Mouse (Mus musculus) kidney, postnatal 25 days (tissue): ENCODE measurements at regions not wholly inside any gene's neighbourhood (a gene's known extent, or its start where the extent isn't known, plus 50 kb on each side); places are given as distances from the start of the nearest gene placed in this dataset.

ENCODE experiments used
- DNase-seq, 2 experiments: peaks; one replicate each; pipeline ENCODE4 v3.0.0; 2021; ENCODE audit warnings: mixed read lengths in 2 of 2

DNA sequence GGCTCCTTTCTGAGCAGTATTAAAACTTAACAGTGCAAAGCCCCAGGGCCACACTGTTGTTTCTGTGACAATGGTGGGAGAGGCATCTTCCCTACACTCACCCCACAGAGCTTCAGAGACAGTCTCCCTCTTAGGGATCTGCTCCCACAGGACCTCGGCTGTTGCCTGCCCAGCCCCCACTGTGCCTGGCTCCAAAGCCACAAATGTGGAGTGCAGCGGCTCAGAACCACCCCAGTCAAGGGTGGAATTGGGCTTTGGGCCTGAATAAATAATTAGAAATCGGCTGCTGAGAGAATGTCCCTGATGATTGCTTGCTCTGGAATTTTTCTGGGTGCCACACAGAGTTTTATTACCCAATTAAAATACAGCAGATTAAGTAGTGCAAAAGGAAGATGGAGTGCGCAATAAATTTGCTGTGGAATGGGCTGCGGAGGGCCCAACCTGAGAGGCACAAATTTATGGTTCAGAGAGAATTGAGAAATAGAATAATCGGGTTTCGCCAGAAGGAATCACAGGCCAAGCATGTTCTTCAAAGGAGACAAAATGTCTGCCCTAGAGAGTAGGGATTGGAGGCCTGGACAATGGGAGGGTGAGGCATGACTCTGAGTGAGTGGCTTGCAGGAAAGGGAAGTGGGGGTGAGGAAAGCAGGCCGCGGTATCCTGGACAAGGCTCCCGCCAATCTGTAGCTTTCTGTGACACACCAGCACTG, 56.4 kb downstream of the Cd24a start:
- peak; percentile 78 to 89 for DNase-seq

DNA sequence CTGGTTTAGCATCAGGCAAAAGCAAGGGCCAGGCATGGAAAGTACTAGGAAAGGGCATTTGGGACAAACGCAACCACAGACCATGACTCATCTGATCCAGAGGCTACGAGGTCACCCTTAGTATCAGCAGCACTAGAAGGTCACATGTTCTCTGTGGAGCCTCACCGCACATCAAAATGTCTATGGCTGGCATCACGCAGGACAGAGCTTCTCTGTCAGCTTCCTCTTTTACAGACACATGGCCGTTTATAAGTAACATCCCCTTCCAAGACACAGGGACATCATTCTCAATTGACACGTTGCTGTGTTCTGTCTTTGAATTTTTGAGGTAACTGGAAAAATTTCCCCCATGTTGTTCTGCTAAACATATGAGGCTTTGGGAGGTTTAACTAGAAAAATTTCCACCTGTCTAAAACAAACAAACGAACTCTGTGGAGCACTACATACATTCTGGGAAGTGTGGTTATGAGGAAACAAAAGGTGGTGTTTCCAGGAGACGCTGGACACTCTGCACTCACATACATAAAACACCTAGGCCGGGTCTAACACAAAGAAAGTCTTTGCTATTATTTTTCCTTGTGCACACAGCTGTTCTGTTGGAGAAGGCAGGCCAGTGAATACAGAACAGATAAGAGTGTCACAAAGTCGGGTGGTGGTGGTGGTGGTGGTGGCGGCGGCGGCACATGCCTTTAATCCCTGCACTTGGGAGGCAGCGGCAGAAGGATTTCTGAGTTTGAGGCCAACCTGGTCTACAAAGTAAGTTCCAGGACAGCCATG, 63.3 kb downstream of the Cd24a start:
- DNase-seq: no peak

DNA sequence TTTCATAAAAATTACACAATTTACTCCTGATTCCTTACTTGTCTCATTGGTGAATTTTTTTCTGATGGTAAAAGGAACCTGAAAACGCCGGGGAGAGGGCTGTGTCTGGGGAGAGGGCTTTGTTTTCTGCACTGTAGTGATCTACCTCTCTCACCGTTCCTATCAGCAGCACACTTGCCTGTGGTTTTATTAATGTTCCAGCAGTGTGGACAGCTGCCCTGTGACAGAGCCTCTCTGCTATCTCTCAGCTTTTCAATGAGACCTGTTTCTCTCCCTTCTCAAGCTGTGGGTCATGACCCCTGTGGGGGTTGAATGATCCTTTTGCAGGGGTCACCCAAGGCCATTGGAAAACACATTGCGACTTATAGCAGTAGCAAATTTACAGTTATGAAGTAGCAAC, 68.2 kb downstream of the Cd24a start:
- no peak for DNase-seq

DNA sequence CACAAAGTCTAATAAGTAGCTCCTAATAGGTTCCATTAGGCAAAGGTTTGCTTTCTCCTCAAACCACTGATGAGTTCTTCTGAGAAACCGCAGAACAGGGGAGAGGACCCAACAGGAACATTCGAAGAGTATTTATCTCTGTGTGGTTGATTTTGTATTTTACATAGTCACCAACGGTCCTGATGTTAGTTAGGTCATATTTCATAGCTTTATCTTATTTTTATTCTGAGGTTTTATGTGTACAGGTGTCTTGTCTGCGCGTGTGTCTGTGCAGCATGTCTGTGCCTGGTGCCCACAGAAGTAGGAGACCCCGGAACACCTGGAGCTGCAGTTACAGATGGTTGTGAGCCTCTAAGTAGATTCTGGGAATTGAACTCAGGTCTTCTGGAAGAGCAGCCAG, 68.9 kb downstream of the Cd24a start:
- no peak for DNase-seq

DNA sequence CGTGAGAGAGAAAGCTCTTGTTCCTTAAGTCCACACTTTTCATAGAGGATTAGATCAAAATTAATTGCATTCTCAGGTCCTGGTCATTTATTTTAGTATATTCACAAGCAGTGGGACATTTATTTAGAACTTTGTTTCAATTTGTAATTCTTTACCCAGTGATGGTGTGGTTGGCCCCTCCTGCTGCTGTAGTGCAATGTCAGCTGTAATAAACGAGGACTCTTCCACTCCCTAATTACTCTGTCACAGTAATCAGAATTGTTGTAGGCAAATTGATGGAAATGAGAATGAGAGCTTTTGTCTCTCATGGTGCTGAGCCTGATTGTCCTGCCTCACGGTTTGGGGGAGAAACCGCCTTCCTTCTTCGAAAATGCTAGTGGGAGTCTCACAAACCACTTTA, 70.1 kb downstream of the Cd24a start:
- no peak for DNase-seq

DNA sequence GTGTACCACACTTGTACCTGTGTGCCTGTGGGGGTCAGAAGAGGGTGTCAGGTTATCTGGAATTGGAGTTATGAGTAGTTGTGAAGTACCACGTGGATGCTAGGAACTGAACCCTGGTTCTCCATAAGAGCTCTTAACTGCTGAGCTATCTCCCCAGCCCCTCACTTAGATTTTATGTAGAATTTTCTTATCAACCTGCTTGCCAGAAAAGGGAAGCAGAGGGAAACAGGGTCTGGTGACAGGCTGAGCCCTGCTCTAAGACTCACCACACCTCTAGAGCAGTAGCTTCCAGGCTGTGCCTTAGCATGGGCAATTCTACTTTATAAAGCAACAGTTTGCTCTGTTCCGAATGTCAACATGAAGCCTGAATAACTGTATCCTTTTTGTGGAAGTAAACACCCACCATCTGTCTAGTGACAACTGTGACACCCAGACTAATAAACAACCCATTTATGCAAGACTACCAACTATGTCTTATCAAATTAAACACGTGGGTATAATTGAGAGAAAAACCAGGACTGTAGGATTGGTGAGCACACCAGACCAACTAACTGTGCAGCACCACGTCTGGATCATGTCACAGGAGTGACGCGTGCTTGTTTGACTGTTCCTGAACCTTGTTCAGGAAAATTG, 70.8 kb downstream of the Cd24a start:
- no peak for DNase-seq

DNA sequence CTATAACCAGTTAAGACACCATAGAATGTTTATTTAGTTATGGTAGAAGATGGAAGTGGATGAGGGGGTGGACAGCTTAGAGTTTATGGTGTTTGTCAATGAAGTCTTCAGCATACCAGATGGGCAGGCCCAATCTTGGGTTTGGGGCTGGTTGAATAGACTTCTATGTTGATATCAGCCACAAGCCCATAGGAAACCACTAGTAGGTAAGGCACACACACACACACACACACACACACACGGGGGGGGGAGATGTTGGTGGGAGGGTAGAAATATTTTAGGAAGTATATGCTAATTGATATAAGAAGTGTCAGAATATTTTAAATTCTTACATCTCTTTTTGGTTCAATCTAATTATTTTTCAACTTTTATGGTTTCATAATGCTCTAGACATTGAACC, 72.4 kb downstream of the Cd24a start:
- DNase-seq: no peak

DNA sequence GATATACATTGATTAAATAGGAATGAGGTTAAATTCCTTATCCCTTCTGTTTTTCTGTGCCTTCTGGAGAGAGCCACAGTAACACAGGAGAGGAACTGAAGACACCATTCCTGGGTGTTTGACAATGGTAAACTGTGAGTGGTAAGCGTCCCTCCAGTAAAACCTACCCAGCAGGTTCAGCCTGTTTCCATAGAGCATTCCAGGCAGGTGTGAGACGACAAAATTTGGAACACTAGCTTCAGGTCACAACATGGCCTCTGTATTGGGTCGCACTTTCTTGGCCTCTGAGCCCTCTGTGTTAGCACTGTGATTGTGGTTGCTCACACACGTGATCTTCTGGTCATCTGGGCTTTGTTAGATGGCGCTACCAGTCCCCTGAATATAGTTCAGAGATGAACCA, 73.4 kb downstream of the Cd24a start:
- peak in 1 of 2 experiments; percentile 24 for DNase-seq

DNA sequence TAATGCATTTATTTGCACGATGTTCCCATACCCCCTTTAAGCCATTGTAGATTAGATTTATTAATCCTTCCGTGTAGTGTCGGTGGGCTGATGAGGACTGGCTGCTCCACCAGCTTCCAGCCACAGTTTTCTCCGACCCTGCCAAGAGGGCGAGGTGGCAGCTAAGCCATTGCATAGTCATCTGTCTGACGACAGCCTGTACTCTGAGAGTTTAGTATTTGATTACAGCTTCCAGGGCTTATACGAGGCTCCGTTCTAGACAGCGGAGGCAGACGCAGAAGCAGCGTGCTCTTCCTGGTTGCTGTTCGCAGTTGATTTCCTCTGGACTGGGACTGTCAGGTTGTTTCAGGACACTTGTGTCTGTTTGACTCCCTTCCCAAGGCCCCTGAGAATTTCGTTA, 73.8 kb downstream of the Cd24a start:
- no peak for DNase-seq

DNA sequence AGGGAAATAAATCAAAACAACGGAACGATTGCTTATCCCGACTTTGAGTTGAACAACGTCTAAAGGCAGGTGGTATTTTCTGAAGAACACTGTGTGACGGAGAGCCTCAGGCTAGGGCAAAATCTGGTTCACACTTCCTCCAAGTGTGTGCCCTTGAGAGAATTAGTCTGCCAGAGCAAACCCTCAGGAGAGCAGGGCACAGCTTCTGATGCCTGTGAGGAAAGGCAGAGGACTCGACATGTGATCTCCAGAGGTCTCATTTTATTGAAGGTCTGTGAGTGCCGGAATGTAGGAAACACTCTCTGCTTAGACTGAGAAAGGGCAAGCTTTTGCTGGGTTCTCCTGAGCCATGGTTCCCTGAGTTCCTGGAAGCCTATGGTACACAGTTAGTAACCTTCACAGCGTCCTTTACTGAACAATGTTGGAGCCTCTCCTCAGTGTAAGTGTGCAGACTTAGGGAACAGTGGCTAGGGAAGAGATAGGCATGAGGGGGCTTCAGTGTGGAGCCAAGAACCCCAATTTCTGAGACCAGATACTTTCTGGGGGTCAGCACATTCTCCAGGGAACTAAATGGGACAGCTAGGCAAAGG, 77.1 kb downstream of the Cd24a start:
- DNase-seq: peak; percentile 25 to 66

DNA sequence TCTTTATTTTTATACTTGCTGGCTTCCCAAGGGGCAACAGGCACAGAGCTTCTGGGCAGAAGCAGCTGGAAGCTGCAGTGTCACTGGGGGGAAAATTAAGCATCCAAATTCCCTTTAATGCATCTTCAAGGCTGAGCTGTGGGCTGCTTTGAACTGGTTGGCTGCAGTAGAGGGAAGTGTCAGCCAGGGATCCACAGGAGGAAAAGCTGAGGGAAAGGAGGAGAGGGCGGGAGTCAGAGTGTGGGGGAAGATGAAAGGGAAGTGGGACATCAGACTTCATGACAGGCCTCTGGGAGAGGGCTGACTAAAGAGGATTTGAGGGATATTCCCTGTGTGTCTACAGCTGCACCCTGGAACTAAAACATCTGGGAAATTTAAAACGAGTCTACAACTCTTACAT, 77.6 kb downstream of the Cd24a start:
- DNase-seq: no peak

DNA sequence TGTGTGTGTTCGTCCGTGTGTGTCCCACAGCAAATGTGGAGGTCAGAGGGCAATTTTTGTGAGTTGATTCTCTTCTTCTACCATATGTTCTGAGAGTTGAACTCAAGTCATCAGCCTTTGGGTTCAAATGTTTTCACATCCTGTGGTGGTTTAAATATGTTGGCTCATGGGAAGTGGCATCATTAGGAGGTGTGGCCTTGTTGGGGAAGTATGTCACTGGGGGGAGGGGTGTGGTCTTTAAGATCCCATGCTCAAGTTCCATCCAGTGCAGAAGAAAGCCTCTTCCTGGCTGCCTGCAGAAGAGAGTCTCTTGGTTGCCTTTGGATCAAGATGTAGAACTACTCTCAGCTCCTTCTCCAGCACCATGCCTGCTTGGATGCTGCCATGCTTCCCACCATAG, 78.1 kb downstream of the Cd24a start:
- DNase-seq: no peak

DNA sequence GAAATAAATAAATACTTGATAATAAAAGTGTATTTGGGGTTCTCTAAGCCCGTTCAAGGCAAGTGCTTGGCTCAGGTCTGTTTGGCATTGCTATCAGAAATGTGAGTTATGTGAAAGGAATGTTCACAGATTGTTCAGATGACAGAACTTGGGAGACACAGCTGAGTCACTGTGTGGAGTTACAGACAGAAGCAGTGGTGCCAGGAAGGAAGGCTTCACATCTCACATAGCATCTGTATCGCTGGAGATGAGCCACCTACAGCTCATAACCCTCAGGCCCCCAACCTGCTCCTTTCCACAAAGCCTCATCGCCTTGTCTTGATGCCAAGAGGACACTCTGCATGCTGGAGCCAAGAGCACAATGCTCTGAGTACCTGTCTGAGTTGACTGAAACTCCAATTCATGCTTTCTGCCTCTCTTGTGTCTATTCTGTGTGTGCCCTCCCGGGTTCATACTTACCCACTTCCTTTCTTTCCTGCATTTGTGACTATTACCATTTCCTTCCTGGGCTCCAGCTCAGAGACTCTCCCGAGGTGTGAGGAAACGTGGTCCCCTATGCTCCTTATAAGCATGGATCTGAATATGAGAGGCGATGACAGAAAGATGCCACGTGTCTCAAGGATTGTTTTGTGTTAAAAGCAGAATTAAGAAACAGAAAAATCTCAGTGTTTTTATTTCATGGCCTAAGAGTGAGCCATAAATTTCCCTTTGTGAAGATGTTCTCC, 79.6 kb downstream of the Cd24a start:
- DNase-seq: no peak

DNA sequence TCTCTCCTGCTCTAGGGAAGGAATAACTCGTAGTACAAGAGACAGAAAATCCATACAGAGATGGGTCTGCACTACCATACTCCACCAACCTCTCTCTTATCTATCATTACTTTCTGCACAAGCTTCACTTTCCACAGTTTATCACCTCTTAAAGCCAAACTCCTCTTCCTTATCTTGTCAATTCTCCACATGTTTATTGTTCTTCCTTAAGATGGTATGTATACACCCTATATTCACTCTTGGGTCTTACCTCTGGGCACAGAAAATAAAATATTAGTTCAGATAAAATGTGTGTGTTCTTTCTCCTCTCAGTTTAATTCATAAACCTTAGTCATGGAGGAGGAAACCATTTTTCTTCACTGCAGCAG, 80.1 kb downstream of the Cd24a start:
- no peak for DNase-seq

DNA sequence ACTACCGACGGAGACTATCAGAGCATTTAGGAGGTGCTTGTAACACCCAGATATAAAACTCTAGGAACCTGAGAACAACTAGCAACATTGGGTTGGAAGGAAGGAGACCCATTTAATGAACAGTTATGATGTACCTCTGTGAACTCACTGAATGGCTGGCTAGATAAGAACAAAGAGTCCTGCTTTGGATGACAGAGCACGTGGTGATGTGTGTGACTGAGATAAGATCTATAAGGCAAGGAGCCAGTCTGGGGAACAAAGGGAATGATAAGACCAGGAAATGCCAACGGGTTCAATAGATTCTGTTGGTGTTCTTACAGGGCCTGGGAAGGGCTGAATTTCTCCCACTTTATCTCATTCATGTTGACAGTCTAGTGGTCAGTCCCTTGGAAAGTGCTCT, 86.8 kb downstream of the Cd24a start:
- no peak for DNase-seq

DNA sequence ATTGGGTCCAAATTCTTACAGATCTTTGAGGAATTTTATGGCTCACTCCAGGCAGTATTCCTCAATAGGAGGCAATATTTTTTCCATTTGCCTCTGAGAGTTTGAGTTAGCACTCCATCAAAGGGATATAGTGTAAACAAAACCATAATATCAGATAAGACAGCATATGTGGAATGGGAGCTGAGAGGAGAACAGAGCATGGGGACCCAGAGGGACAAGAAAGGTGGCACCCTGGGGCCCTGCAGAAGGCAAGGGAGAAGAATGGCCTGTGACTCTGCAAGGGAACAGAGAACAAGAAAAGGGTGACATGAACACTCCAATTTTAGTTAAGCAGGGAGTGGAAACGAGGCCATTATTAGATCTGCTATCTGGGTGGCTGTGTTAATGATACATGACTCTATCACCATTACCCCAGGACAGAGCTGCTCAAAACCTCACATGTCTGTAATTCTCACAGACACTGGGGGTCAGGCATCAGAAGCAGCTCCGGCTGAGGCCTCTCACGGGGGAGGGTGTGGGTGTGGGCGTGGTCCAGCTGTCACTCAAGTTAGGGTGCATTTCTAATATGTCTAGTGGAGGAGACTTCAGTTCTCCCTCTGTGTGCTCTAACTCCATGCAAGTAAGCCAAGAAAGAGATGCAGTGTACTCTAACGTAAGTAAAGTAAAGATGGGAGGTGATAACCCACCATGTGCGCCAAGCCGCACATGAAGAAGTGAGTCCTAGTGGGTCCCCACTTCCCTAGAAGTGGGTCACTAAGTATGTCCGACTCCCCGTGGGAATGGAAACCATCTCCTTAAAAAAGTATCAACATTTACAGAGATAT, 88.4 kb downstream of the Cd24a start:
- no peak for DNase-seq

DNA sequence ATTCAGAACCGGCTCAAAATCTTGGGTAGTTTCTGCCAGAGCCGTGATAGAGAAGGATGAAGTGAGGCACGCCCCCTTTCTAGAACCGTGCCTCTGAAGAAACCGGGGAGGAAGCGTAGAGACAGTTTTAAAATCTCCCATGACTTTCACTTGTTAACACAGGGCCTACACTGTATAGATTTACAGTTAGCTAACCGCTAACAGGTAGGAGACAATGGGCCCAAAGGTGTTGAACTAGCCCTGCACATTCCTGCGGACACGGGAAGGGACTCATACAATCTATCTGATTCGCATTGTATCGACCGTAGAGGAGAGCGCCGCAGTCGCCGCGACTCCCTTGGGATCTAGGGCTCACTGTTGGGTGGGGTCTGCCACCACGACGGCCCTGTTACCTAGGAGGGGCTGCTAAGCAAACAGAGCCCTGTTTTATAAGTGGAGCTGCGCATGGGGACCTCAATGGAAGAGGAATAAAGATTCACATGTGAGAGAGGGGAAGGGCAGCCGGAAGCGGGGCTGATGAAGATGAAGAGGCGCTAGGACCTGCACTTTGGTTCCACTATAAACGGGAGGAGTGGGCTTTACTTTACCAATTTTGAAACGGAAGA, 89.1 kb downstream of the Cd24a start:
- no peak for DNase-seq

DNA sequence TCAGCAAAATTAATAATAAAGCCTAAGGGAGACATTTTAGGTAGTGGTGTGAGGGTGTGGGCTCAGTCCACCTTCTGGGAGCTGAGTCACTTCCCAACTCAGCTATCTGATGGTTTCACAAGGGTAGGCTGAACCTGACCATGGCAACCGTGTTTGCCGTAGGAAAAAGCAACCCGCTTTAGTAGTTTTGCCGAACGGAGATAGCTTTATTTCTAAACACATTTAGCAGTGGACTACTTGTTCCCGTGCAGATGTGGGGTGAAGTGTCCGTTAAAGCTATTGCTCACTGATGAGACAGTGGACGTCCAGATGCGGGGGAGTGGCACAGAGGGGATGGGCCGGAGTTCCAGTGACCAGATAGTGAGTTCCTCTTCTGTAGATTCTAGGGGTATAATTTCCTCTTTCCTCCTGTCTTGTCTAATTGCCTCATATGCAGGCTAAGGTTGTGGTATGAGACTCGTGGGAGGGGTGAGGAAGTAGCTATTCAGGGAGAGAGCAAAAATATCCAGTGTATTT, 89.7 kb downstream of the Cd24a start:
- DNase-seq: no peak

DNA sequence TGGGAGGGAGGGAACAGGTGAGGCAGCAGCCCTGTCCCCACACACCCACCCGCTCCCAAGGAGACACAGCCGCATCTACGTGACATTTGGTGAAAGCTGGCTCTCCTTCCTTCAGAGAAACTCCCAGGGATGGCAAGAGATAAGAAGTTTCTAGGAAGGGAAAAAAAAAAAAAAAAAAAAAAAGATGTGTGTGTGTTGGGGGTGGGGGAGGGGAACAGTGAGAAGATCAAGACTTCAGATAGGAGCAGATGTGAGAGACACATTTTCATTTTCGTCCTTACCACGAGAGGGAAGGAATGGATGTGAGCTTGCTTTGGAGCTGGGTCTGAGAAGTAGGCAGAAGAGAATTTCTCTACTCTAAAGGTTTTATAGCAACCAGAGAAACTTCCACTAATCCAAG, 91.4 kb downstream of the Cd24a start:
- no peak for DNase-seq

DNA sequence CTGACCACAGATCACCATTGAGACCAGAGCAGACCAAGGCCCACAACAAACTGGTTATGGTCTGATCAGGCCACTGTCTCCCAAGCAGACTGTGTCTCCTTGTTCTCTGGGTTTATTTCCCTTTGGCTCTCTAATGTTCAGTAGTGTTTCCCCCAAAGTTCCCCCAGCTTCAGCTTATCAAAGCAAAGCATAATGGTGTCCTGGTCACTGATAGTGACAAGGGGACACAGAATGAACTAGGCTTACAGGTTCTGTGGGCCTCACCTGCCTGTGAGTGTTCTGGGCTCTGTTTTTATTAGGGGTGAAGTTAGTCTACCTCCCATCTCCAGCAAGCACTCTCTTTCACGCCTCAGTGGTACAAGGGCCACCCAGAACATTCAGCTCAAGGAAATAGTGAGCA, 92.7 kb downstream of the Cd24a start:
- no peak for DNase-seq

DNA sequence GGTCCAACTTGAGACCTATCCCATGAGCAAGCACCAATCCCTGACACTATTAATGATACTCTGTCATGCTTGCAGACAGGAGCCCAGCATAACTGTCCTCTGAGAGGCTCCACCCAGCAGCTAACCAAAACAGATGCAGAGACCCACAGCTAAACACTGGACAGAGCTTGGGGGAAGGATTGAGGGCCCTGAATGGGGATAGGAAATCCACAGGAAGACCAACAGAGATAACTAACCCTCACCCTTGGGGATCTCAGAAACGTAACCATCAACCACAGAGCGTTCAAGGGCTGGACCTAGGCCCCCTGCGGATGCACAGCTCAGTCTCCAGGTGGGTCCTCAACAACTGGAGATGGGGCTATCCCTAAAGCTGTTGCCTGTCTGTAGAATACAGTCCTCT, 93.7 kb downstream of the Cd24a start:
- no peak for DNase-seq

DNA sequence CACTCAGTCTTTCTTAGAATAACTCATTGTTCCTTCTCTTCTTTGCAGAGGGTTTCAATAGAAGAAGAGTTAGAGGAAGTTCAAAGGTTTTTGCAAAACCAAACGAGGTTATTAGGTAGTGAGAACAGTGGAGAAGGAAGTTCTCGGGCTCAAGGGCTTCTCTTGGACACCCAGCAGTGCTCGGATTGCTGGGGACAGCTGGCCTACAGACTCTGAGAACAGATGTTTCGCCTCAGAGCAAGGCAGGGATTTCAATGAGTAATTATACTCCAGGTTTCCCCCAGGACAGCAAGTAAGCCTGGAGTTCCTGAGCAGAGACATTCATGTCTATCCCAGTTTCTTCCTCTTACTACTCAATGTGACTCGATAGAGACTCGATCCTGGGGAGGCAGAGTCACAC, 94.4 kb downstream of the Cd24a start:
- DNase-seq: no peak
